Mouse (Mus musculus) small intestine, adult 2 months (tissue): ENCODE measurements around the gene Txn2. TPM values are rescaled to one million over a fixed set of nuclear protein-coding genes. Genes with fewer than 3 reads are reported as not detected.

Experiments
- H3K27ac ChIP-seq: fragments of 200-500 bp; 2 replicates; pipeline ENCODE4 v1.5.1; 2012; ENCODE audit warnings: low read depth, low read length, control low read depth, inconsistent platforms; ENCODE audit not compliant: insufficient read depth
- H3K27me3 ChIP-seq: fragments of 200-500 bp; 2 replicates; pipeline ENCODE4 v1.6.1; 2012; ENCODE audit warnings: mild to moderate bottlenecking, moderate library complexity, low read length, inconsistent platforms; ENCODE audit not compliant: control insufficient read depth, insufficient read depth
- H3K36me3 ChIP-seq: fragments of 200-500 bp; 2 replicates; pipeline ENCODE4 v1.6.1; 2012; ENCODE audit warnings: mild to moderate bottlenecking, low read length, control low read depth, inconsistent platforms; ENCODE audit not compliant: control insufficient read depth, insufficient read depth
- H3K4me1 ChIP-seq: fragments of 200-500 bp; 2 replicates; pipeline ENCODE4 v1.6.1; 2012; ENCODE audit warnings: low read length, inconsistent platforms, mixed read lengths; ENCODE audit not compliant: control insufficient read depth, insufficient read depth, insufficient read length
- H3K4me3 ChIP-seq: fragments of 200-500 bp; 2 replicates; pipeline ENCODE4 v1.5.1; 2012; ENCODE audit warnings: low read depth, mild to moderate bottlenecking, control low read depth, inconsistent platforms, low read length, moderate library complexity
- CTCF ChIP-seq: fragments of 200-500 bp; IDR thresholded peaks from 2 replicates; pipeline ENCODE4 v1.5.1; 2012; ENCODE audit warnings: low read depth, mild to moderate bottlenecking, control low read depth, inconsistent platforms, low read length, moderate library complexity, mixed read lengths; ENCODE audit not compliant: insufficient replicate concordance, insufficient read length; ENCODE audit errors: extremely low read depth
- POLR2A ChIP-seq: fragments of 200-500 bp; IDR thresholded peaks from 2 replicates; pipeline ENCODE4 v1.6.1; 2012; ENCODE audit warnings: low read depth, mild to moderate bottlenecking, control low read depth, inconsistent platforms, low read length, moderate library complexity
- whole genome bisulfite sequencing: fragments of 180-500 bp; shearing (Covaris S2); methylation state at CpG from one replicate; pipeline ENCODE4 v1.1.7; 2018; 5-methylcytosine and 5-hydroxymethylcytosine counted together
- polyA plus RNA-seq: library from polyadenylated mRNA; depleted of rRNA; stranded (reverse); fragments of >200 nt; gene quantifications from 2 replicates; pipeline ENCODE4 v1.2.3, GENCODE M21; 2012

Txn2 gene
- polyA plus RNA-seq, 1 experiment: 222 TPM

DNA sequence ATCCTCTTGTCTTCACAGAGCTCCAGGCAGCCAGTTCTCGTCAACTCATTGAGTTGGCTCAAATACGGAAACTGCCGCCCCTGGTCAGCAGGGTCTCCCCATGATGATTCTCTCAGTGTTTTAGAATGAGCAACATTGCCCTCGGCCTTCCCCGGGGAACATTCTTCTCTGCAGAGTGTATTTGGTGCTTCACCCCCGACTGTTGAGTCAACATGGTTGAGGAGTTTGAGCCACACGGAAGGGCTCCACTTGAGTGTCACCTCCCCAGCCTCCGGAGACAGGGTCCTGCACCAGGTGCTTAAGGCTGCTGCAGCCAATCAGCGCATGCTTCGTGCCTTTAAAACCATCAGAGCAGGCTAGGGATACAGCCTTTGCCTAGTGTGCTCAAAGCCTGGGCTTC is 35.5 kb downstream of the Txn2 start:
- WGBS: 84% methylated on average over 10 of the region's 10 CpGs
- Histone ChIP-seq H3K27ac (no peak overlapping the region), H3K27me3 (no peaks in the 10 kb centered on the region), H3K36me3 (no peaks in the 10 kb centered on the region), H3K4me3 (no peak overlapping the region), H3K4me1 (no peaks in the 10 kb centered on the region; the same call in 1 of the 2 replicates)
- no peak for TF ChIP-seq POLR2A
- TF ChIP-seq CTCF: no peak

DNA sequence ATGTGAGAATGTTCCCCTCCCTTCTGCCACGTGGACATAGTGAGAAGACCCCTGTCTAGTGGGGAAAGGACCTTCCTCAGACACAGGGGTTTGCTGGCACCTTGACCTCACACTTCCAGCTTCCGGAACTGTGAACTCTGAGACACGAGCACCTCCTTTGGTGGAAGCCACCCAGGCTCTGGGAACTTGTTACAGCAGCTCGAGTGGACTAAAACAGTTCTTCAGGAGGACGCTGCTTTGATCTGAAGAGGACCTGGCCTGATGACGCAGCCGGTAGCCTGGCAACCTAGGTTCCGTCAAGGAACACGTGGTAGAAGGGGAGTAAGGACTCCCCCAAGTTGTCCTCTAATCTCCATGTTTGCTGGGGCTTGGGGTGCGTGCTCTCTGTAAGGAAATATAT is 36.4 kb downstream of the Txn2 start:
- H3K27me3 ChIP-seq: no peaks in the 10 kb centered on the region
- H3K4me1 ChIP-seq: no peaks in the 10 kb centered on the region; the same call in 1 of the 2 replicates
- H3K27ac ChIP-seq: no peak overlapping the region
- no peak overlapping the region for H3K4me3 ChIP-seq
- no peak for TF ChIP-seq POLR2A
- H3K36me3 ChIP-seq: no peaks in the 10 kb centered on the region
- WGBS: 89% methylated on average over 10 of the region's 10 CpGs

DNA sequence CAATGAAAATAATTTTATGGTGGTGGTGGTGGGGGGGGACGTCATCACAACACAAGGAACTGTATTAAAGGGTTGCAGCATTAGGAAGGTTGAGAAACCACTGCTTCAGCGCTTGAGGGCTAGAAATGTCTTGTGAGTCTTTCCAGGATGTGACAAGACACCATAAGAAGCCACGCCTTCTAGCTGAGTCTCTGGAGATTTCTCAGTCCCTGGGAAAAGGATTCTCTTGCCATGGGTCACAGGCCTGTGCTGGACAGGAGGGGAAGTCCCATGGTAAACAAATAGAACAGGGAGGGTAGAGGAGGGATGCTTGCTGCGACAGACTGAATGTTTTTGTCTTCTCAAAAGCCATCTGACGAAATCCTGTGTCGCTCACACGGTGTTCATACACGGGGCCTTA is 37.0 kb downstream of the Txn2 start:
- no peaks in the 10 kb centered on the region for H3K27me3 ChIP-seq
- WGBS: 79% methylated on average over 8 of the region's 8 CpGs
- H3K4me1 ChIP-seq: no peaks in the 10 kb centered on the region; the same call in 1 of the 2 replicates
- TF ChIP-seq POLR2A (no peak), CTCF (no peak)
- H3K4me3 ChIP-seq: no peak overlapping the region
- H3K27ac ChIP-seq: no peak overlapping the region
- H3K36me3 ChIP-seq: no peaks in the 10 kb centered on the region

DNA sequence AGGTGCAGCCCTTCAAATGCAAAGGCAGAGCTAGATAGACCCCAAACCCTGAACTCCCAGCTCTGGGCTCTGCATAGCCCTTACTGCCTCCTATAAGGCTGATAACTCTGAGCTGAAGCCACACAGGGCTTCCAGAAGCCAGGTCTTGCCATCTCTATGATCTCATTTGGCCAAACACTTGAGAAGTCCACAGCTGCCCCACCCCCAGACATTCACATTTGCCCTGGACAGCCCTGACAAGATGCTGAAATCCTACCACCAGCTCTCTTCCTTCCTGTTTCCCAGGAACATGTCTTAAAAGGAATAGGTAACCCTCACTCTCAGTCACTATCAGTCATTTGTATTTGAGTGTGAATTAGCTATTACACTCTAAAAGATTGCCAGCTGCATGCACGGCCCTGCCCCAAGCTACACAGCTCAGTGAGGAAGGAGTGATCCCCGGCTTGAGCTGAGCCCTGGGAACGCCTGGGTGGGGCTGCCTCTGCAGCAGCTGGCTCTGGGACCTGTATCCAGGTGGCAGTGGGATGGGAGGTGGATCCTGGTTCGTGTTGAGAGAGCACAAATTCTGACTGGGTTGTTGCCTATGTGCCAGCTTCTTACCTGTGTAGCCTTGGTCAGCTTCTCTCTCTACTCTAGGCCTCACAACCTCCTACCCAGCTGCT is 38.9 kb downstream of the Txn2 start:
- no peaks in the 10 kb centered on the region for H3K27me3 ChIP-seq
- TF ChIP-seq CTCF (no peak), POLR2A (no peak)
- peaks cover 9% of the 10 kb centered on the region; the same call in 1 of the 2 replicates for H3K4me1 ChIP-seq
- H3K27ac ChIP-seq: no peak overlapping the region
- 18% methylated on average over 4 of the region's 4 CpGs for WGBS
- no peaks in the 10 kb centered on the region for H3K36me3 ChIP-seq
- H3K4me3 ChIP-seq: no peak overlapping the region

DNA sequence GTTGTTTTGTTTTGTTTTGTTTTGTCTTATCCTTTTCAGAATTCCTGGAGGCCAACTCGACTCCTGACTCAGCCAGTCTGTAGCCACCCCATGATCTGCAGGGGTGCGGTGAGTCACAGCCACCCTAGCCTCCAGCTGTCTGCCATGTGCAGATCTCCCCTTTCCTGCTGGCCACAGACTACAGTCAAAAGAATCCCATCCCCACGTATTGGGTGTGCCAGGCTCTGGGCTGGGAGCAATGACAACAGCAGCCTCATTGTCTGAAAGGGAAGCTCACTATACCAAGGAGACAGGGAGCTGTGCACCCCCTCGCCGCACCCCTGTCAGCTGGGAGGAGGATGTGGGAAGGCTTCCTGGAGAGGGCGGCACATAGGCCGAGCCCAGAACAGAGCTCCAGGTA is 40.5 kb downstream of the Txn2 start:
- H3K4me1 ChIP-seq: peaks cover 11% of the 10 kb centered on the region; the same call in 1 of the 2 replicates
- no peak for TF ChIP-seq POLR2A
- TF ChIP-seq CTCF: no peak
- H3K27me3 ChIP-seq: no peaks in the 10 kb centered on the region
- H3K27ac ChIP-seq: no peak overlapping the region
- no peaks in the 10 kb centered on the region for H3K36me3 ChIP-seq
- H3K4me3 ChIP-seq: no peak overlapping the region
- WGBS: 76% methylated on average over 7 of the region's 7 CpGs

DNA sequence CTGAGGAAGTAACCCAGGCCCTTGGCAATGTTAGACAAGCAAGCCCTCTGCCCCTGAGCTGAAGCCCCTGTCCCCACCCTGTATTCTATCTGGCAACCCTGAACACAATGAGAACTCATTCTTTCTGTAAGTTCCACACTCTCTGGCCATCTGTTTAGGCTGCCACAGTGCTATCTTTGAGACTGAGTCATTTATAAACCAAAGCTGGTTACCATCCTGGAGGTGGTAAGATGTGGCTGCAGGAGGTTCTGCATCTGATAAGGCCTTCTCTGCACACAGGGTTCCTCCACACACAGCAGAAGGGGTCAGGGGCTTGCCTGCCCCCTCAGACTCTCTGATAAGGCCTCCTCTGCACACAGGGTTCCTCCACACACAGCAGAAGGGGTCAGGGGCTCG is 41.7 kb downstream of the Txn2 start:
- Histone ChIP-seq H3K27me3 (no peaks in the 10 kb centered on the region), H3K4me1 (peaks cover 19% of the 10 kb centered on the region), H3K27ac (no peak overlapping the region), H3K36me3 (no peaks in the 10 kb centered on the region), H3K4me3 (no peak overlapping the region)
- WGBS: 87% methylated on average over 1 of the region's 1 CpGs
- TF ChIP-seq POLR2A: no peak
- no peak for TF ChIP-seq CTCF

DNA sequence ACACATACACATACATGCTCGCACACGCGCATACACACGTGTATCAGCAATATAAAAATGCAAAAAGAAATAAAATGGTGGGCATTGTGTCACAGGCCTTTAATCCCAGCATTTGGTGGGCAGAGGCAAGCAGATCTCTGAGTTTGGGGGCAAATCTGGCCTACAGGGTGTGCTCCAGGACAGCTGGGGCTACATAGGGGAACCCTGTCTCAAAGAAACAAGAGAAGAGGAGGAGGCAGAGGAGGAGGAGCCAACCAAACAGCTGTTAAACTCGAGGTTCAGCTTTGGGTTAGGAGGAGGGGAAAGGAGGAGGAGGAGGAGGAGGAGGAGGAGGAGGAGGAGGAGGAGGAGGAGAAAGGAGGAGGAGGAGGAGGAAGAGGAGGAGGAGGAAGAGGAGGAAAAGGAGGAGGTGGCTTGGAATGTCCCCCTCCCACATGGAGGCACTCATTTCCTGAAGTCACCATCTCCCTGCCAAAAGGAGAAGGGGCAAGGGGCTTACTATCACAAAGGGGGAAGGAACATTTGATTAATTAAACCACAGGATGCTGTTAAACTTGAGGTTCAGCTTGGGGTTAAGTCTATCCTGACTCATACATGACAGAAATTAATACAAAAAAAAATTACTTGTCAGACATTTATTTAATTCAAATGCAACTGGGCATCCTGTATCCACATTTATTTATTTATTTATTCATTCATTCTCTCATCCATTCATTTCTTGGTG is 42.3 kb downstream of the Txn2 start:
- peaks cover 23% of the 10 kb centered on the region for H3K4me1 ChIP-seq
- no peaks in the 10 kb centered on the region for H3K27me3 ChIP-seq
- TF ChIP-seq POLR2A (no peak), CTCF (no peak)
- no peak overlapping the region for H3K27ac ChIP-seq
- 79% methylated on average over 4 of the region's 5 CpGs for WGBS
- H3K4me3 ChIP-seq: no peak overlapping the region
- no peaks in the 10 kb centered on the region for H3K36me3 ChIP-seq

DNA sequence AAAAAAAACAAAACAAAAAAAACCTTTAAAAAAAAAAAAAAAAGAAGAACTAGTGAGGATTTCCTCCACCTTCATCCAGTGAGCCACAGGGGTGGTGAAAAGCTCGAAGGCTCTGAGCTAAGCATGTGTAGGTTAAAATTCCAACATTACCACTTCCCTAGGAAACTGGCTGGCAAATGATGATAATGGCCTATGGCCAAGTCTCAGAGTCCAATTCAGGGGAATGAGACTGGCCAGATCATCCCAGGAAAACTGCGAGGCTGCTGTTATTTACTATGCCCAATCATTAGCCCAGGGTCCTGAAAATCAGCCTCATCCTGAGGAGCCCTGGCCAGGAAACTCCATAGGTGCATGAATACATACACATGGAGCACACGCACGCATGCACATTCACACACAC is 42.9 kb downstream of the Txn2 start:
- 35% methylated on average over 4 of the region's 4 CpGs for WGBS
- no peak for TF ChIP-seq CTCF
- no peak for TF ChIP-seq POLR2A
- H3K4me1 ChIP-seq: peaks cover 26% of the 10 kb centered on the region
- no peak overlapping the region for H3K27ac ChIP-seq
- no peaks in the 10 kb centered on the region for H3K36me3 ChIP-seq
- H3K4me3 ChIP-seq: no peak overlapping the region
- H3K27me3 ChIP-seq: no peaks in the 10 kb centered on the region
